Mouse (Mus musculus) thymus, postnatal 14 days (tissue): Measurements from ENCODE around the gene Armh1.

Experiments
- DNase-seq: peaks from one replicate; pipeline ENCODE4 v3.0.0; 2021

Gene Armh1

GRCm38 (mm10) chr4:117251801-117252316, at the start of gene Armh1, which contains the start of gene Tmem53:
Gene Armh1, minus strand, starts transcription at chr4:117252125.
Gene Tmem53, plus strand, starts transcription at chr4:117251951.
- peak; percentile 93 for DNase-seq

GRCm38 (mm10) chr4:117299921-117300320, 48.0 kb upstream of the Armh1 start:
- DNase-seq, result no peak

- no peak for DNase-seq
Measured at GRCm38 (mm10) chr4:117297819-117298218, 45.9 kb upstream of the Armh1 start.

GRCm38 (mm10) chr4:117296849-117297593, 45.1 kb upstream of the Armh1 start:
- no peak for DNase-seq

GRCm38 (mm10) chr4:117291696-117292095, 39.8 kb upstream of the Armh1 start:
- DNase-seq, result no peak

DNA sequence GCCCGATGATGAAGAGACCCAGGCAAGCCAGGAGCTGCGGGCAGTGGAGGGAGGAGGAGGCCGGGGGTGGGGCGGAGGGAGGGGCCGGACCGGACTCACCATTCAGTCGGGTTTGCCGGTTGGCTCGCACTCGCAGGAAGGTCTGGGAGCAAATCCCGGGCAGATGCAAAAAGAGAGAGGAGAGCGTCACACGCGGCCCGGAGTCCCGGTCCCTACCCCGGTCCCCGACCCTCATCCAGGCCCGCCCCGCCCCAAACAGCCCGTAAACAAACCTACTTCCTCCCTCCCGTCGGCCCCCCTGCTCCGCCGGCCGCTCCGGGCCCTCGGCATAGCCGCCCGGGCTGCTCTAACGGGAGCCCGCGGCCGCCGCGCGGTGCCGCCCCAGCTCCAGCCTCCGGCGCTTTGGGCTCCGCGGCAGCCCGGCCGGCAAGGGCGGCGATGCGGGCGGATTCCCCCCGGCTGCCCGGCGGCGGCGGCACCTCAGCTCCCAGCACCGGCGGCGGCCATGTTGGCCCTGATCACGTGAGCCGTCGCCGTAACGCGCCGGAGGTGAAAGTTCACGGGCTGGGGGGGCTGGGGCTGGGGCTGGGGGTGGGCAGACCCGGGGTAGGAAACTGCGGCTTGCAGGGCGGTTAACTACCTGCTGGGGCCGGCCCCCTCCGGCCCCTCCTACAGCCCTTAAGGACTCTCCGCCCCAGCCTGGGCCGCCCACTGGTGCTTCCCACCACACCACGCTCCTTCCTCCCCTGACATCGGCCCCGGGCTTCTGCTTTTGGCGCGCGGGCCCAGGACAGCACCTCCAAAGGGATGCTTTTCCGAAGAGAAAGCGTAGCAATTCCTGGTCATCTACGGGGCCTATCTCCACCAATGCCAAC, 37.2 kb upstream of the Armh1 start:
- peak; percentile 81 for DNase-seq

- no peak for DNase-seq
Measured at GRCm38 (mm10) chr4:117288277-117288926, 36.5 kb upstream of the Armh1 start.

DNA sequence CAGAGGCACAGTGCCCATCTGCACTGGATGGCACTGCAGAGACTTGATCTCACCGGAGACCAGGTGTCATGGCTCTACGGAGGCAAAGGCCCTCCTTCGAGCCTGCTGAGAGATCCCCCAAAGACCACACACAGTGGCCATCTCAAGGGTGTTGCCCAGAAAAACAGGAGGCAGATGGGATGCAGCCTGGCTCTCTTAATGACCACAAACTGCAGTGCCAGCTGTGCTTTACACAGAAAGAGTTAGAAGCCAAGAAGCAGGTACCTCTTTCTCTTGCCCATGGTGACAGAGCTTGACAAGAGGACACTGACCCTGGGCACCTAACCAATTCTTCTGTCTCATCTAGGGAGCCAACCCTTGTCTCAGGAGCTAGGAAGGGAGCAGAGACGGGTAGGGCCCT, 32.4 kb upstream of the Armh1 start:
- DNase-seq, result no peak

- no peak for DNase-seq
Measured at GRCm38 (mm10) chr4:117283271-117284191, 31.6 kb upstream of the Armh1 start.

DNA sequence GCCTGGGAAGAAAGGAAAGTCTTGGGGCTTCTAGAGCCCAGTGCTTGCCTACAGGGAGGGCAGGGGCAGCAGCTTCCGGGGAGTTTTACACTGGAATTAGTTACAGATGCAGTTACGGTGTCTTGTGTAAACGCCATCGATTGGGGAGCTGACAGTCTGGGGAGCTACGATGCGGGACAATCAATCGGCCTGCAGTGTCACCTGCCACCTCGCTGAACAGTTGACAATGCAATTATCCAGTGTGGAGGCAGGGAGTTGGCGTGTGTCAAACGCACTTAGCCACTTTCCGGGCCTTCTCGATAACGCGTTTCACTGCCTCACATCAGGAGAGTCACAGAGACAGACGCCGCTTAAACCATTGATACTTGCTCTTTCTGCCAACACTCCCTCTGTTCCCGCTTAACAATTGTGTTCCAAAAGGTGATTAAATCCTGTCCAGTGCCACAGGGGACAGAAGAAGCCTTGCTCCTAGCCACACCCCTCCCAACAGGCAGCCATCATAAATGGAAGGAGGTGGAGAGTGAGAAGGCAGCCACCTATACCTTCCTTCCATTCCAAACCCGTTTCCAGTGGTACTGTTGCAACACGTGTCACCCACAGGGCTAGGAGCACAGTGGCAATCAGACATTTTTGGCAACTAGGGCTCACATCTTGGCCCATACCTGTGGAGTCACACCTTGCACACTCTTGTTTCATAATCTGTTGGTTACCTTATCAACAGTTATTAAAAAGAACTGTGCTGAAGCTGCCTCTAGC, 29.3 kb upstream of the Armh1 start:
- no peak for DNase-seq

- no peak for DNase-seq
Measured at GRCm38 (mm10) chr4:117280397-117280930, 28.5 kb upstream of the Armh1 start.

DNA sequence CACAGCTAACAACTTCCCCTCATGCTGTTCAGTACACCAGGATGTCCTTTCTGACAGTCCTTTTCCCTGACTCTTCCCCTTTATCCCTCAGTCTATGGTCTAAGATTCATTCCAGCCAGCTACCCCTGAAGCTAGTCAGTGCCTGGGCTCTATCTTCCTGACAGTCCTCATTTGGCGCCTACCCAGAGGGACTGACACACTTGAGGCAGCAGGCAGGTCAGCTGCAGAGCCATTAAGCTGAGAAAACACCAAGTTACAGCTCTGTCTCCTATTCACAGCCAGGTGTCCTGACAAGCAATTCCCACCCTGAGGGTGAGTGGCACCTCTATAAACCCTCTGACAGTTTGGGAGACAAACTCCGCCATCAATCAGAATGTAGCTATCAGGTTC, 27.3 kb upstream of the Armh1 start:
- DNase-seq, result no peak

GRCm38 (mm10) chr4:117278381-117279252, 26.7 kb upstream of the Armh1 start:
- no peak for DNase-seq

DNA sequence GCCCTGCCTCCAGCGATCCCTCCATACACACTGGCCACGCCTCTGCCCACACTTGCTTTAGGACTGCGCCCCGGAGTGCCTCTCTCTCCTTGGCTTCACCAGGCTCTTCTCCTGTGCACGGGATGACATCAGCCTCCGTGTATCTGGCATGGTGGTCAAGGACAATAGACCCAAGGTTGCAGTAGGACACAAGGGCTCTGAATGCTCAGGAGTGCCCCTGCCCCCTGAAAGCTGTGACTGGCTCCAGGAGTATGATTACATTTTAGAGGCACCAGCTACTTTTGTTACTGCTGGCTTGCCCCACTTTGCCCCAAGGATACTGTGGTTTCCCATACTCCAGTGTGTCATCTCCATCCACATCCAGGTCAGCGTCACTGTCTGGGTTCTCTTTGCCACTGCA, 25.8 kb upstream of the Armh1 start:
- no peak for DNase-seq

- DNase-seq, result no peak
Measured at GRCm38 (mm10) chr4:117277021-117277420, 25.1 kb upstream of the Armh1 start.

GRCm38 (mm10) chr4:117276281-117276711, 24.4 kb upstream of the Armh1 start:
- no peak for DNase-seq

- no peak for DNase-seq
Measured at GRCm38 (mm10) chr4:117274720-117275119, 22.8 kb upstream of the Armh1 start.

DNA sequence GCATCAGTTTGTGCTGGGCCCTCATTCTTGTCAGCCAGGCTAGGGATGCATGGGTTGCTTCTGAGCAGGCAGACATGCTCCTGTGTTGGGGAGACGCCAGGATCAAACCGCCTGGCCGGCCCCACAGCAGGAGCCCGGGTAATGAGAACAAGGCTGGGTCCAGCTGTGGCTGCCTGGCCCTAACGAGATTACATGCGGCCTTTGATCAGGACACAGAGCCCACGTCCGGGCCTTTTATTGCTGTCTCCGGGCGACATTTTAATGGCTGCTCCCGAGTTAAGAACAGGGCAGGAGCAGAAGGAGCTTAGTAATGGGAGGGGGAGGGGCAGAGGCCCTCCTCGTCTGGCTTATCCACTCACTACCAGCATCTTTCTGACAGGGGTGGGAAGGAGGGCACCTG, 20.5 kb upstream of the Armh1 start:
- no peak for DNase-seq

- DNase-seq, result peak; percentile 71
Measured at GRCm38 (mm10) chr4:117270278-117270677, 18.4 kb upstream of the Armh1 start.
